Mouse (Mus musculus): ENCODE results near the gene Tspear.
A peak's percentile ranks its signal among the peaks of the same experiment; 100 is the strongest.
"Not testable (repeated sequence)": the region's sequence is repeated elsewhere in the genome, so short reads cannot be mapped to it uniquely, and the experiment has no call there.

Tspear gene

DNA sequence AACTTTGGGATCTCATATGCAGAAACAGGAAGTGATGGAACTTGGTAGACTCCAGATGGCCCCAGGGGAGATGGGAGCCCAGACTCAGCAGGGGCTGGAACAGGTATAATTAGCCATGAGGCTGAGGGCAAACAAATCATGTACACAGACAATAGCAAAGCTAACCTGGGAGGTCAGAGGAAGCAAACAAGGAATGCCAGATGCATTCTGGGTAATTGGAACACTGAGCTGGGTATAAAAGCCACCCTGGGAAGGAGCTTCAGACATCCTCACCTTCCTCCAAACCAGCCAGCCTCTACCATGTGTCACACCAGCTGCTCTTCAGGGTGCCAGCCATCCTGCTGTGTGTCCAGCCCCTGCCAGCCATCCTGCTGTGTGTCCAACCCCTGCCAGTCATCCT is 24.8 kb downstream of the Tspear start, which contains the start of gene Gm10024:
Gm10024 (plus strand) TSS at position 301 of the 400 bp plus-strand sequence.
- not testable (repeated sequence) for DNase-seq (ENCODE audit: extremely low spot score)

- no peak for DNase-seq (ENCODE audit: extremely low spot score)
Observed at GRCm38 (mm10) chr10:77713734-77714133, 27.4 kb downstream of the Tspear start.

- DNase-seq (ENCODE audit: extremely low spot score), result no peak
Observed at GRCm38 (mm10) chr10:77715507-77715906, 29.1 kb downstream of the Tspear start, which contains the start of gene Gm10142. Gm10142 (plus strand) TSS chr10:77715807.

- DNase-seq (ENCODE audit: extremely low spot score), result not testable (repeated sequence)
Observed at GRCm38 (mm10) chr10:77720299-77720698, 33.9 kb downstream of the Tspear start, which contains the start of gene Krtap12-1. Krtap12-1 (plus strand) TSS chr10:77720599.

DNA sequence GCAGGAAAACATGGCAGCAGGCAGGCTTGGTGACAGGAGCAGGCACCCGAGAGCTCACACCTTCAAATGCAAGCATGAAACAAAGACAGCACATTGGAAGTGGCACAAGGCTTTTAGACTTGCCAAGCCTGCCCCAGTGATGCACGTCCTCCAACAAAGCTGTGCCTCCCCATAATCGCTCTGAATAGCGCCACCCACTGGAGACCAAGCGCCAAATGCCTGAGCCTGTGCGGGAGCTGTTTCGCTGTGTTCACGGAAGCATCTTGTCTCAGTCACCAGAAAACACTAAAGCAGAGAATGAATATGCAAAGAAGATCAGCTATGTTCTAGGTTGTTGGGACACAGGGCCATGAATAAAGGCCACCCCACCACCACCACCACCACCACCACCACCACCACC is 38.5 kb downstream of the Tspear start:
- no peak for DNase-seq (ENCODE audit: extremely low spot score)

- DNase-seq (ENCODE audit: extremely low spot score), result no peak
Observed at GRCm38 (mm10) chr10:77726186-77726585, 39.8 kb downstream of the Tspear start, which contains the start of gene Gm10100. Gm10100 (plus strand) TSS chr10:77726486.

- DNase-seq (ENCODE audit: extremely low spot score), result no peak
Observed at GRCm38 (mm10) chr10:77728280-77728679, 41.9 kb downstream of the Tspear start.

DNA sequence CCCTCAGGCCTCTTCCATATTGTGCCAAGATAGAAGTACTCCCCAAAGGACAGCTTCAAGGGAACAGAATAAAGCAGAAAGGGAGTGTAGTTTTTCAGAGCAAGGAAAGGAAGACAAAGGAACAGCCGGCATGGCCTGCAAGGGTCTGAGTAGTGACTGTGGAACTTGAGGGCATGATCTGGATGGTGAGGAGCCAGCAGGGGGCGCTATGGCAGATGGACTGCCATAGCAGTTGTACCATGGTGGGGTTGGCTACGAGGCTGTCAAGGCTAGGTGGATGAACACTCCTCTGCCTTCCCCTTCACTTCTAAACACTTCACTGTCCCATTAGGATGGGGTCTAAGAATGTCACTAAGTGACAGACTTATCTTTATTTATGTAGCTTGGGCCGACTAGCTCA is 42.9 kb downstream of the Tspear start:
- DNase-seq (ENCODE audit: extremely low spot score), result peak; percentile 22

DNA sequence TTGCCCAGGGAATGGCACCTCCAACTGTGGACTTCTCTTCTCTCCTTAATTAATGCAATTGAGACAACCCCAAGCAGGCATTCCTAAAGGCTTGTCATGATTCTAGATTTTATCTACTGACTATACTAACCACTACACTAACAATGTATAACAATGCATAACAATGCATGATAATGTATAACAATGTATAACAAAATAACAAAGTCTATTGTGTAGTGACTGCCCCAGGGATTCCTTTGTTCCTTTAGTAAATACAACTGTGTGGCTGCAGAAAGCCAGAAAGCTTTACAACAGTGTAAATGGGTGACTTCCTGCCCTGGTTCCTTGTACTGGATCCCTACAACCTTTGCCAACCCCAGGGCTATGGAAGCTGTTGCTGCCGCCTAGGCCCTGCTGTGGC is 49.6 kb downstream of the Tspear start:
- no peak for DNase-seq (ENCODE audit: extremely low spot score)

GRCm38 (mm10) chr10:77738929-77739328 is 52.6 kb downstream of the Tspear start:
- no peak for DNase-seq (ENCODE audit: extremely low spot score)

DNA sequence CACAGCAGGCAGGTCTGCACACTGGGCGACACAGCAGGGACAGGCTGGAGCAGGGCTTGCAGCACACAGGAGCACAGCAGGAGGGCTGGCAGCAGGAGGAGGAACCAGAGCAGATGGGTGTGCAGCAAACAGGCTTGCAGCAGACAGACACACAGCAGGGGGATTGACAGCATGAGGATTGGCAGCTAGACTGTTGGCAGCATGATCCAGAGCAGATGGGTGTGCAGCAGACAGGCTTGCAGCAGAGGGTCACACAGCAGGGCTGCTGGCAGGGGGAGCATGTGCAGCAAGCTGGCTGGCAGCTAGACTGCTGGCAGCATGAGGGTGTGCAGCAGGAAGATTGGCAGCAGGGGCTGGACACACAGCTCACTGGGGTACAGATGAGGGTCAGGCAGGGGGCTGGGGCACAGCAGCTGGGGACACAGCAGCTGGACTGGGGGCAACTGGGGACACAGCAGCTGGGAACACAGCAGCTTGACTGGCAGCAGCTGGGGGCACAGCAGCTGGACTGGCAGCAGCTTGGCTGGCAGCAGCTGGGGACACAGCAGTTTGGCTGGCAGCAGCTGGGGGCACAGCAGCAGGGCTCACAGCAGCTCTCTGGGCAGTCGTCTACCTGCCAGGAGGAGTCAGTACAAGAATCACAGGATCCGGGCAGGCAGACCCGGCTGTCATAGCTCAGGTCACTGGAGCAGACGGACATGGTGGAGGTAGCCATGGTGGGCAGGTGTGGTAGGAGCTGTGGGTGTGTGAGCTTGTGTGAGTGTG is 55.7 kb downstream of the Tspear start, which contains the start of gene Gm18596:
Gm18596 (minus strand) TSS at position 715 of the 765 bp plus-strand sequence.
- not testable (repeated sequence) for DNase-seq (ENCODE audit: extremely low spot score)

DNA sequence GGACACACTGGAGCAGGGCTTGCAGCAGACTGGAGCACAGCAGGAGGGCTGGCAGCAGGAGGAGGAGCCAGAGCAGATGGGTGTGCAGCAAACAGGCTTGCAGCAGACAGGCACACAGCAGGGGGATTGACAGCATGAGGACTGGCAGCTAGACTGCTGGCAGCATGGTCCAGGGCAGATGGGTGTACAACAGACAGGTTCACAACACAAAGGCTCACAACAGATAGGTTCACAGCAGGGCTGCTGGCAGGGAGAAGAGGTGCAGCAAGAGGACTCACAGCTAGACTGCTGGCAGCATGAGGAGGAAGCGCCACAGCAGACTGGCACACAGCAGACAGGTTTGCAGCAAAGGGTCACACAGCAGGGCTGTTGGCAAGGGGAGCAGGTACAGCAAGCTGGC is 64.3 kb downstream of the Tspear start:
- not testable (repeated sequence) for DNase-seq (ENCODE audit: extremely low spot score)

- DNase-seq (ENCODE audit: extremely low spot score), result not testable (repeated sequence)
Observed at GRCm38 (mm10) chr10:77751254-77751653, 64.9 kb downstream of the Tspear start, which contains the start of gene Gm9736. Gm9736 (minus strand) TSS chr10:77751354.

DNA sequence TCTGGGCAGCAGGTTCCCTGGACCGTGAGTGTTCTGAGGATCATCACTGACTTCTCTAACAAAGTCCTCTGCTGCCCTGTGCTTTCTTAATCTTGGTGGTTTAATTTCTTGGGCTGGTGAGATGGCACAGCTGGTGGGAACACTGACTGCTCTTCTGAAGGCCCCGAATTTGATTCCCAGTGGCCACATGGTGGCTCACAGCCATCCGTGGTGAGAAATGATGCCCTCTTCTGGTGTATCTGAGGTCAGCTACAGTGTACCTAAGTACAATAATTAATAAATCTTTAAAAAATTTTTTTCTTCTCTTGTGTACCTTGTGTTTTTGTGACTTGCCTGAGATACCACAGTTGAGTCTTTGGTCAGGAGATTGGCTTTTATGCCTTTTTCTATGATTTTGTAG is 65.9 kb downstream of the Tspear start:
- not testable (repeated sequence) for DNase-seq (ENCODE audit: extremely low spot score)

DNA sequence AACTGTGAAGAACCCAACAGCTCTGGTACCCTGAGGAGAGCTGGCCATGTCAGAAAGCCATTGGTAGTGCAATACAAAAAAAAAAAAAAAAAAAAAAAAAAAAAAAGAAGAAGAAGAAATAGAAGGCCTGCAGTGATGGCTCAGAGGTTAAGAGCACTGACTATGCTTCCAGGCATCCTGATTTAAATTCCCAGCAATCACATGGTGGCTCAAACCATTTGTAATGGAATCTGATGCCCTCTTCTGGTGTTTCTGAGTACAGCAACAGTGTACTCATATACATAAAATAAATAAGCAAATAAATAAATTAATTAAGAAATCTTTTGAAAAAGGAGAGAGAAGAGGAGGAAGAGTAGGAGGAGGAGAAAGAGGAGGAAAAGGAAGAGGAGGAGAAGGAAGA is 67.1 kb downstream of the Tspear start:
- no peak for DNase-seq (ENCODE audit: extremely low spot score)

- DNase-seq (ENCODE audit: extremely low spot score), result not testable (repeated sequence)
Observed at GRCm38 (mm10) chr10:77759582-77759981, 73.2 kb downstream of the Tspear start, which contains the start of gene Gm3233. Gm3233 (minus strand) TSS chr10:77759682.

DNA sequence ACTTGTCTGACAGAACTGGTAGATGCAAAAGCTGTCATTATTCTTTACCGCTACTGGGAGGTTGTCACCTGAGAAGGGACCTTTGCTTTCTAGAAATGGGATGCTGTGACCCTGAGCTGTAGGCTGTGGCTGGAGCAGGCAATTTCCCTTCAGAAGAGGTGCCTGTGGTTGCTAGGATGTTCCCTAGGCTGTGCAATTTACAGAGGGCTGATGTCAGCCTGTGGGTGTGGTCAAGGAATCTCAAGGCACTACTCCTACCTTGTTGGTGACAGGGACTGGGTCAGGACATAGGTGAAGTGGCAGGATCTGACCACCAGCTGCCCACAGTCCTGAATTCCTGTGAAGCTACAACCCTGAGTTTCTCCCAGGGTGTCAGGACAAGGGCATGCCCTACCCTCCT is 83.4 kb downstream of the Tspear start:
- DNase-seq (ENCODE audit: extremely low spot score), result no peak

DNA sequence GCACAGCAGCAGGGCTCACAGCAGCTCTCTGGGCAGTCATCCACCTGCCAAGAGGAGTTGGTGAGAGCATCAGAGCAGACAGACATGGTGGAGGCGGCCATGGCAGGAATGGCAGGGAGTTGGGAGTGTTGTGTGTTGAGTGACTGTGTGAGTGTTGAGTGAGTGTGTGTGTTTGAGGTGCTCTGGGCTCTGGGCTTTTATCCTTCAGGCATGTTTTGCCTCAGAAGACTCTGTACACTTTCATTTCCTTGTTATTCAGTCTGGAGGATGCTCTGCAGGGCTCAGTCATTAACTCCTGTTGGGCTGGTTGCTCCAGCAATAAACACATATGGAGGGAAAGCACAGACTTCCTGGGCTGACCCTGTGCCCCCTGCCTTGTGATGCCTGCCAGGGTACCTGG is 84.9 kb downstream of the Tspear start, which contains the start of gene Gm3238:
Gm3238 (minus strand) TSS at position 101 of the 400 bp plus-strand sequence.
- not testable (repeated sequence) for DNase-seq (ENCODE audit: extremely low spot score)

GRCm38 (mm10) chr10:77772142-77772541 is 85.8 kb downstream of the Tspear start:
- DNase-seq (ENCODE audit: extremely low spot score), result not testable (repeated sequence)

DNA sequence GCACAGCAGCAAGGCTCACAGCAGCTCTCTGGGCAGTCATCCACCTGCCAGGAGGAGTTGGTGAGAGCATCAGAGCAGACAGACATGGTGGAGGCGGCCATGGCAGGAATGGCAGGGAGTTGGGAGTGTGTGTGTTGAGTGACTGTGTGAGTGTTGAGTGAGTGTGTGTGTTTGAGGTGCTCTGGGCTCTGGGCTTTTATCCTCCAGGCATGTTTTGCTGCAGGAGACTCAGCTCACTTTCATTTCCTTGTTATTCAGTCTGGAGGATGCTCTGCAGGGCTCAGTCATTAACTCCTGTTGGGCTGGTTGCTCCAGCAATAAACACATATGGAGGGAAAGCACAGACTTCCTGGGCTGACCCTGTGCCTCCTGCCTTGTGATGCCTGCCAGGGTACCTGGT is 90.5 kb downstream of the Tspear start, which contains the start of gene Gm7138:
Gm7138 (minus strand) TSS at position 101 of the 400 bp plus-strand sequence.
- not testable (repeated sequence) for DNase-seq (ENCODE audit: extremely low spot score)

GRCm38 (mm10) chr10:77782442-77782841 is 96.1 kb downstream of the Tspear start, which contains the start of gene Gm3250:
Gm3250 (minus strand) TSS chr10:77782542.
- DNase-seq (ENCODE audit: extremely low spot score), result not testable (repeated sequence)

DNA sequence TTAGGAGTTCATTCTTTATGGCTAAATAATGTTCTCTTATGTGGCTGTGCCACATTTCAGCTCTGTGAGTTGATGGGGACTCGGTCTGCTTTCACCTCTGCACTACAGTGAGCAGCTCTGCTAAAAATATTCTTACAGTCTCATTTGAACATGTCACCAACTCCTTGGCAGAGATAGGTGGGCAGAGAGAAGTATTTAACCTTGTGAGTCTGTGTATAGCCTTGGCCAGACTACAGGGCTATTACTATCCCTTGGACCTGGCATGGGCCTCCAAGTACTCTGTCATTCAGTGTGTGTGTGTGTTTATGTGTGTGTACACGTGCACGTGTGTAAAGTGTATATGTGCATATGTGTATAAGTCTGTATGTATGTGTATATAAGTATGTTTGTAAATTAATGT is 97.0 kb downstream of the Tspear start:
- DNase-seq (ENCODE audit: extremely low spot score), result not testable (repeated sequence)

DNA sequence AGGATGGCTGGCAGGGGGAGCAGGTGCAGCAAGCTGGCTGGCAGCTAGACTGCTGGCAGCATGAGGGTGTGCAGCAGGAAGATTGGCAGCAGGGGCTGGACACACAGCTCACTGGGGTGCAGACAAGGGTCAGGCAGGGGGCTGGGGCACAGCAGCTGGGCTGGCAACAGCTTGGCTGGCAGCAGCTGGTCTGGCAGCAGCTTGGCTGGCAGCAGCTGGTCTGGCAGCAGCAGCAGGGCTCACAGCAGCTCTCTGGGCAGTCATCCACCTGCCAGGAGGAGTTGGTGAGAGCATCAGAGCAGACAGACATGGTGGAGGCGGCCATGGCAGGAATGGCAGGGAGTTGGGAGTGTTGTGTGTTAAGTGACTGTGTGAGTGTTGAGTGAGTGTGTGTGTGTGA is 101.5 kb downstream of the Tspear start, which contains the start of gene Gm7137:
Gm7137 (minus strand) TSS at position 325 of the 400 bp plus-strand sequence.
- DNase-seq (ENCODE audit: extremely low spot score), result not testable (repeated sequence)
